Mouse (Mus musculus): ENCODE measurements at regions not wholly inside any gene's neighbourhood (a gene's known extent, or its start where the extent isn't known, plus 50 kb on each side); places are given as distances from the start of the nearest gene placed in this dataset.

- Histone ChIP-seq H3K27me3 (ENCODE audit: control insufficient read depth, insufficient read depth, low read length) (no peaks in the 10 kb centered on the region), H3K4me3 (replicated peaks; ENCODE audit: low read length) (no peak overlapping the region), H3K4me2 (ENCODE audit: low read depth, low read length) (no peak overlapping the region), H3K4me1 (ENCODE audit: control insufficient read depth, insufficient read depth, low read length) (no peaks in the 10 kb centered on the region), H3K9ac (ENCODE audit: low read length) (no peak overlapping the region), H3K27ac (ENCODE audit: low read length) (no peak overlapping the region), H3K36me3 (ENCODE audit: control insufficient read depth, insufficient read depth, low read length) (no peaks in the 10 kb centered on the region), H3K9me3 (replicated peaks; ENCODE audit: control insufficient read depth, low read length) (no peaks in the 10 kb centered on the region)
- 56% methylated on average over 1 of the region's 1 CpGs for WGBS
- ATAC-seq (ENCODE audit: insufficient read depth, low FRiP score), result peak; percentile 37; the same call in 1 of the 2 replicates
Observed at GRCm38 (mm10) chr6:103353346-103353745, 157.0 kb upstream of the Chl1 start.

GRCm38 (mm10) chr6:103366782-103367491 is 143.4 kb upstream of the Chl1 start:
- no peaks in the 10 kb centered on the region for H3K36me3 ChIP-seq (ENCODE audit: control insufficient read depth, insufficient read depth, low read length)
- no peak overlapping the region for H3K27ac ChIP-seq (ENCODE audit: low read length)
- no peak for ATAC-seq (ENCODE audit: insufficient read depth, low FRiP score)
- H3K4me3 ChIP-seq (replicated peaks; ENCODE audit: low read length), result no peak overlapping the region
- H3K4me2 ChIP-seq (ENCODE audit: low read depth, low read length), result no peak overlapping the region
- no peak overlapping the region for H3K9ac ChIP-seq (ENCODE audit: low read length)
- no peaks in the 10 kb centered on the region for H3K4me1 ChIP-seq (ENCODE audit: control insufficient read depth, insufficient read depth, low read length)
- no peaks in the 10 kb centered on the region for H3K27me3 ChIP-seq (ENCODE audit: control insufficient read depth, insufficient read depth, low read length)
- no peaks in the 10 kb centered on the region for H3K9me3 ChIP-seq (replicated peaks; ENCODE audit: control insufficient read depth, low read length)
- 68% methylated on average over 2 of the region's 2 CpGs for WGBS

GRCm38 (mm10) chr6:103374956-103375355 is 135.4 kb upstream of the Chl1 start:
- H3K27me3 ChIP-seq (ENCODE audit: control insufficient read depth, insufficient read depth, low read length), result no peaks in the 10 kb centered on the region
- no peaks in the 10 kb centered on the region for H3K36me3 ChIP-seq (ENCODE audit: control insufficient read depth, insufficient read depth, low read length)
- ATAC-seq (ENCODE audit: insufficient read depth, low FRiP score), result no peak
- 76% methylated on average over 7 of the region's 7 CpGs for WGBS
- H3K9ac ChIP-seq (ENCODE audit: low read length), result no peak overlapping the region
- H3K9me3 ChIP-seq (replicated peaks; ENCODE audit: control insufficient read depth, low read length), result no peaks in the 10 kb centered on the region
- H3K27ac ChIP-seq (ENCODE audit: low read length), result no peak overlapping the region
- H3K4me2 ChIP-seq (ENCODE audit: low read depth, low read length), result no peak overlapping the region
- no peaks in the 10 kb centered on the region for H3K4me1 ChIP-seq (ENCODE audit: control insufficient read depth, insufficient read depth, low read length)
- H3K4me3 ChIP-seq (replicated peaks; ENCODE audit: low read length), result no peak overlapping the region

GRCm38 (mm10) chr6:103377277-103377676 is 133.1 kb upstream of the Chl1 start:
- H3K9me3 ChIP-seq (replicated peaks; ENCODE audit: control insufficient read depth, low read length), result no peaks in the 10 kb centered on the region
- ATAC-seq (ENCODE audit: insufficient read depth, low FRiP score), result no peak
- WGBS, result 66% methylated on average over 1 of the region's 1 CpGs
- H3K4me3 ChIP-seq (replicated peaks; ENCODE audit: low read length), result no peak overlapping the region
- no peak overlapping the region for H3K27ac ChIP-seq (ENCODE audit: low read length)
- H3K4me1 ChIP-seq (ENCODE audit: control insufficient read depth, insufficient read depth, low read length), result no peaks in the 10 kb centered on the region
- no peaks in the 10 kb centered on the region for H3K36me3 ChIP-seq (ENCODE audit: control insufficient read depth, insufficient read depth, low read length)
- no peak overlapping the region for H3K4me2 ChIP-seq (ENCODE audit: low read depth, low read length)
- H3K27me3 ChIP-seq (ENCODE audit: control insufficient read depth, insufficient read depth, low read length), result no peaks in the 10 kb centered on the region
- no peak overlapping the region for H3K9ac ChIP-seq (ENCODE audit: low read length)

- Histone ChIP-seq H3K4me1 (ENCODE audit: control insufficient read depth, insufficient read depth, low read length) (no peaks in the 10 kb centered on the region), H3K4me2 (ENCODE audit: low read depth, low read length) (no peak overlapping the region), H3K9ac (ENCODE audit: low read length) (no peak overlapping the region), H3K9me3 (replicated peaks; ENCODE audit: control insufficient read depth, low read length) (no peaks in the 10 kb centered on the region), H3K27ac (ENCODE audit: low read length) (no peak overlapping the region), H3K36me3 (ENCODE audit: control insufficient read depth, insufficient read depth, low read length) (no peaks in the 10 kb centered on the region), H3K27me3 (ENCODE audit: control insufficient read depth, insufficient read depth, low read length) (no peaks in the 10 kb centered on the region), H3K4me3 (replicated peaks; ENCODE audit: low read length) (no peak overlapping the region)
- ATAC-seq (ENCODE audit: insufficient read depth, low FRiP score), result no peak
Observed at GRCm38 (mm10) chr6:103378047-103378446, 132.3 kb upstream of the Chl1 start.

GRCm38 (mm10) chr6:103381030-103381429 is 129.4 kb upstream of the Chl1 start:
- 38% methylated on average over 1 of the region's 1 CpGs for WGBS
- ATAC-seq (ENCODE audit: insufficient read depth, low FRiP score), result no peak
- Histone ChIP-seq H3K27ac (ENCODE audit: low read length) (no peak overlapping the region), H3K9me3 (replicated peaks; ENCODE audit: control insufficient read depth, low read length) (no peaks in the 10 kb centered on the region), H3K9ac (ENCODE audit: low read length) (no peak overlapping the region), H3K4me1 (ENCODE audit: control insufficient read depth, insufficient read depth, low read length) (no peaks in the 10 kb centered on the region), H3K4me3 (replicated peaks; ENCODE audit: low read length) (no peak overlapping the region), H3K36me3 (ENCODE audit: control insufficient read depth, insufficient read depth, low read length) (no peaks in the 10 kb centered on the region), H3K4me2 (ENCODE audit: low read depth, low read length) (no peak overlapping the region), H3K27me3 (ENCODE audit: control insufficient read depth, insufficient read depth, low read length) (no peaks in the 10 kb centered on the region)

- no peak overlapping the region for H3K27ac ChIP-seq (ENCODE audit: low read length)
- H3K9me3 ChIP-seq (replicated peaks; ENCODE audit: control insufficient read depth, low read length), result no peaks in the 10 kb centered on the region
- H3K4me2 ChIP-seq (ENCODE audit: low read depth, low read length), result no peak overlapping the region
- H3K4me1 ChIP-seq (ENCODE audit: control insufficient read depth, insufficient read depth, low read length), result no peaks in the 10 kb centered on the region
- H3K27me3 ChIP-seq (ENCODE audit: control insufficient read depth, insufficient read depth, low read length), result no peaks in the 10 kb centered on the region
- WGBS, result 75% methylated on average over 2 of the region's 2 CpGs
- H3K9ac ChIP-seq (ENCODE audit: low read length), result no peak overlapping the region
- H3K4me3 ChIP-seq (replicated peaks; ENCODE audit: low read length), result no peak overlapping the region
- no peaks in the 10 kb centered on the region for H3K36me3 ChIP-seq (ENCODE audit: control insufficient read depth, insufficient read depth, low read length)
- ATAC-seq (ENCODE audit: insufficient read depth, low FRiP score), result no peak
Observed at GRCm38 (mm10) chr6:103381930-103382329, 128.5 kb upstream of the Chl1 start.

- Histone ChIP-seq H3K9me3 (replicated peaks; ENCODE audit: control insufficient read depth, low read length) (no peaks in the 10 kb centered on the region), H3K4me3 (replicated peaks; ENCODE audit: low read length) (no peak overlapping the region), H3K4me2 (ENCODE audit: low read depth, low read length) (no peak overlapping the region), H3K4me1 (ENCODE audit: control insufficient read depth, insufficient read depth, low read length) (no peaks in the 10 kb centered on the region), H3K36me3 (ENCODE audit: control insufficient read depth, insufficient read depth, low read length) (no peaks in the 10 kb centered on the region), H3K27ac (ENCODE audit: low read length) (no peak overlapping the region), H3K27me3 (ENCODE audit: control insufficient read depth, insufficient read depth, low read length) (no peaks in the 10 kb centered on the region), H3K9ac (ENCODE audit: low read length) (no peak overlapping the region)
- no peak for ATAC-seq (ENCODE audit: insufficient read depth, low FRiP score)
- WGBS, result 87% methylated on average over 4 of the region's 4 CpGs
Observed at GRCm38 (mm10) chr6:103386591-103386990, 123.8 kb upstream of the Chl1 start.

GRCm38 (mm10) chr6:103405961-103406360 is 104.4 kb upstream of the Chl1 start:
- Histone ChIP-seq H3K36me3 (ENCODE audit: control insufficient read depth, insufficient read depth, low read length) (no peaks in the 10 kb centered on the region), H3K9ac (ENCODE audit: low read length) (no peak overlapping the region), H3K4me1 (ENCODE audit: control insufficient read depth, insufficient read depth, low read length) (no peaks in the 10 kb centered on the region), H3K4me3 (replicated peaks; ENCODE audit: low read length) (no peak overlapping the region), H3K9me3 (replicated peaks; ENCODE audit: control insufficient read depth, low read length) (no peaks in the 10 kb centered on the region), H3K27ac (ENCODE audit: low read length) (no peak overlapping the region), H3K4me2 (ENCODE audit: low read depth, low read length) (no peak overlapping the region), H3K27me3 (ENCODE audit: control insufficient read depth, insufficient read depth, low read length) (no peaks in the 10 kb centered on the region)
- ATAC-seq (ENCODE audit: insufficient read depth, low FRiP score), result no peak

Data from stomach, embryonic 16.5 days (tissue).